Mouse (Mus musculus) liver, embryonic 15.5 days (tissue): ENCODE data around the gene Ccdc92b. TPM values are rescaled to one million over a fixed set of nuclear protein-coding genes. Genes with fewer than 3 reads are reported as not detected.

Experiments
- ATAC-seq: fragments of 200-750 bp; cut with Nextera tagmentation; 2 replicates; pipeline ENCODE4 v1.8.0; 2017; ENCODE audit warnings: moderate number of reproducible peaks, mild to moderate bottlenecking, moderate library complexity; ENCODE audit not compliant: insufficient read depth
- H3K27ac ChIP-seq: fragments of 300-500 bp; sonication (generic); replicated peaks from 2 replicates; pipeline ENCODE4 v1.5.1; 2015; ENCODE audit warnings: mild to moderate bottlenecking, inconsistent platforms
- H3K27me3 ChIP-seq: fragments of 300-500 bp; sonication (generic); 2 replicates; pipeline ENCODE4 v1.6.1; 2015; ENCODE audit warnings: mild to moderate bottlenecking, inconsistent platforms
- H3K36me3 ChIP-seq: fragments of 300-500 bp; sonication (generic); replicated peaks from 2 replicates; pipeline ENCODE4 v1.6.1; 2015; ENCODE audit warnings: moderate library complexity, mild to moderate bottlenecking, inconsistent platforms
- H3K4me1 ChIP-seq: fragments of 300-500 bp; sonication (generic); replicated peaks from 2 replicates; pipeline ENCODE4 v1.6.1; 2015; ENCODE audit warnings: inconsistent platforms
- H3K4me2 ChIP-seq: fragments of 300-500 bp; sonication (generic); 2 replicates; pipeline ENCODE4 v1.6.1; 2015; ENCODE audit warnings: moderate library complexity, mild to moderate bottlenecking, inconsistent platforms
- H3K4me3 ChIP-seq: fragments of 300-500 bp; sonication (generic); replicated peaks from 2 replicates; pipeline ENCODE4 v1.5.1; 2015; ENCODE audit warnings: mild to moderate bottlenecking, inconsistent platforms
- H3K9ac ChIP-seq: fragments of 300-500 bp; sonication (generic); 2 replicates; pipeline ENCODE4 v1.6.1; 2015; ENCODE audit warnings: moderate library complexity, mild to moderate bottlenecking, inconsistent platforms
- H3K9me3 ChIP-seq: fragments of 300-500 bp; sonication (generic); replicated peaks from 2 replicates; pipeline ENCODE4 v1.6.1; 2016; ENCODE audit warnings: inconsistent platforms
- WGBS: fragments of 180-500 bp; shearing (Covaris S2); methylation state at CpG from one replicate; pipeline ENCODE4 v1.1.7; 2015; ENCODE audit warnings: mixed read lengths; ENCODE audit not compliant: insufficient replicate concordance; 5-methylcytosine and 5-hydroxymethylcytosine counted together
- polyA plus RNA-seq: library from polyadenylated mRNA; unstranded; fragments of >200 nt; fragmentation: Nextera tagmentation; extraction: Ambion mirVana; gene quantifications from 2 replicates; pipeline ENCODE4 v1.2.1, GENCODE M21; 2015

Gene Ccdc92b
- polyA plus RNA-seq, 1 experiment from 2014 or later, result 13.7 TPM

DNA sequence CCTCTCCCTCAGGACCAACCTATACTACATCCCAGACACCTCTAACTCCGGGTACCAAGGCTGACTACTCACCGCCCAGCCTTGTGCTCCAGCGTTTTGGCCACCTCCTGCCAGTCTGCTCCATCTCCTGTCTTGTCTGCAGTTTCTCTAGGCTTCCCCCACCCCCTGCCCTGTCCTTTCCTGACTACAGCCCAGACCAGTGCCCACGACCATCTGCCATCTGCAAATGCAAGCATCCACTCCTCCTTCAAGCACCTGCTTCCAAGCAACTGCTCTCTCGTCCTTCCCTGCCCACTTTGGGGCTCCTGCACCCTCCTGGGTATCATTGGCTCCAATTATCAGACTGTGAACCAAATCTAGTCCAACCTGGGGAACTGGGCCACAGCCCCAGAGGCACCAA is 33.0 kb upstream of the Ccdc92b start:
- Histone ChIP-seq H3K9me3 (no peaks in the 10 kb centered on the region), H3K27me3 (peaks cover 71% of the 10 kb centered on the region), H3K4me2 (no peak overlapping the region), H3K4me1 (peaks cover 19% of the 10 kb centered on the region), H3K27ac (no peak overlapping the region), H3K36me3 (no peaks in the 10 kb centered on the region), H3K4me3 (no peak overlapping the region), H3K9ac (no peak overlapping the region)
- ATAC-seq, result no peak
- 50% methylated on average over 5 of the region's 5 CpGs for WGBS

GRCm38 (mm10) chr11:74589401-74590238 is 29.8 kb upstream of the Ccdc92b start:
- 5% methylated on average over 66 of the region's 66 CpGs for WGBS
- Histone ChIP-seq H3K4me1 (peaks cover 5% of the 10 kb centered on the region; the same call in 1 of the 2 replicates), H3K9ac (no peak overlapping the region), H3K9me3 (no peaks in the 10 kb centered on the region), H3K27ac (no peak overlapping the region), H3K4me3 (peak overlapping the region; percentile 15; the same call in 1 of the 2 replicates), H3K4me2 (peak overlapping the region; percentile 27; the same call in 1 of the 2 replicates), H3K36me3 (no peaks in the 10 kb centered on the region), H3K27me3 (peaks cover 96% of the 10 kb centered on the region)
- ATAC-seq, result no peak

- no peak overlapping the region for H3K27ac ChIP-seq
- 3% methylated on average over 25 of the region's 25 CpGs for WGBS
- peaks cover 5% of the 10 kb centered on the region; the same call in 1 of the 2 replicates for H3K4me1 ChIP-seq
- ATAC-seq, result no peak
- peak overlapping the region; percentile 15; the same call in 1 of the 2 replicates for H3K4me3 ChIP-seq
- H3K27me3 ChIP-seq, result peaks cover 90% of the 10 kb centered on the region
- no peaks in the 10 kb centered on the region for H3K36me3 ChIP-seq
- peak overlapping the region; percentile 27; the same call in 1 of the 2 replicates for H3K4me2 ChIP-seq
- H3K9ac ChIP-seq, result no peak overlapping the region
- H3K9me3 ChIP-seq, result no peaks in the 10 kb centered on the region
These were observed 29.2 kb upstream of the Ccdc92b start for GRCm38 (mm10) chr11:74590239-74590596.

DNA sequence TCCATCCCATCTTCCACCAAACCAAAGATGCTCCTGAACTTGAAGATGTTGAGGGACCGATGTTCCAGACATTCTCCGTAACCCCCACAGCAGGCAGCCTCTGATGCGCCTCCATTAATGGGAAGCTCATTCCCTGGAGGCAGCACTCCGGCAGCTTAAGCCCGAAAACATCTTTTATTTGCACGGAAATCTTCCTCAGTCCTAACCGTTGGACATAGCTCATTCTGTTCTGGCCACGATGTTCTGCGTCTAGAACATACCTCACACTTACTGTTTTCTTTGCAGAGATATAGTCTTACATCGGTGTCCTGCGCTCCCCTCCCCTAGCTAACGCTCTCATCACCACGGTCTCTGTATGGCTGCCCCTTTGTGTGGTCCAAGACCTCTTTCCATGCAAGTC is 28.7 kb upstream of the Ccdc92b start:
- Histone ChIP-seq H3K36me3 (no peaks in the 10 kb centered on the region), H3K27ac (no peak overlapping the region), H3K4me3 (no peak overlapping the region), H3K4me2 (no peak overlapping the region), H3K9ac (no peak overlapping the region), H3K4me1 (peaks cover 5% of the 10 kb centered on the region; the same call in 1 of the 2 replicates), H3K9me3 (no peaks in the 10 kb centered on the region), H3K27me3 (peaks cover 86% of the 10 kb centered on the region)
- ATAC-seq, result no peak
- WGBS, result 35% methylated on average over 13 of the region's 13 CpGs

- Histone ChIP-seq H3K4me3 (no peak overlapping the region), H3K9ac (no peak overlapping the region), H3K27ac (no peak overlapping the region), H3K9me3 (no peaks in the 10 kb centered on the region), H3K36me3 (no peaks in the 10 kb centered on the region), H3K4me2 (no peak overlapping the region), H3K27me3 (peaks cover 71% of the 10 kb centered on the region), H3K4me1 (peaks cover 5% of the 10 kb centered on the region; the same call in 1 of the 2 replicates)
- ATAC-seq, result no peak
- 68% methylated on average over 3 of the region's 3 CpGs for WGBS
These were observed 27.2 kb upstream of the Ccdc92b start for GRCm38 (mm10) chr11:74592246-74592645.

GRCm38 (mm10) chr11:74597283-74597989 is 22.0 kb upstream of the Ccdc92b start:
- whole genome bisulfite sequencing, result 54% methylated on average over 4 of the region's 4 CpGs
- H3K4me3 ChIP-seq, result no peak overlapping the region
- ATAC-seq, result no peak
- H3K4me2 ChIP-seq, result no peak overlapping the region
- no peak overlapping the region for H3K9ac ChIP-seq
- H3K27ac ChIP-seq, result no peak overlapping the region
- no peaks in the 10 kb centered on the region for H3K9me3 ChIP-seq
- H3K36me3 ChIP-seq, result no peaks in the 10 kb centered on the region
- H3K27me3 ChIP-seq, result peaks cover 38% of the 10 kb centered on the region
- H3K4me1 ChIP-seq, result no peaks in the 10 kb centered on the region

DNA sequence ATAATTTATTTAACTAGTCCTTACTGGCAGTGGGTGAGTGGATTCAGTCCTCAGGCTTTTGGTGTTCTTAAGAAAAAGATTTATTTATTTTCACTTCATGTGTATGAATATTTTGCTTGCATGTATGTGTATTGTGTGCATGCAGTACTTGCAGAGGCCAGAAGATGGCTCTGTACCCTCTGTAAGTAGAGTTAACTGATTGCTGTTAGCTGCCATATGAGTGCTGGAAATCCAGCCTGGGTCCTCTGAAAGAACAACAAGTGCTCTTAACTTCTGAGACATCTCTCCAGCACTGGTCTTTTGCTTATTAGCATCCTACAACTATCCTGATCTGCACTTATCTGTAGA is 21.4 kb upstream of the Ccdc92b start:
- Histone ChIP-seq H3K27ac (no peak overlapping the region), H3K27me3 (peaks cover 33% of the 10 kb centered on the region), H3K4me1 (no peaks in the 10 kb centered on the region), H3K4me2 (no peak overlapping the region), H3K36me3 (no peaks in the 10 kb centered on the region), H3K9ac (no peak overlapping the region), H3K4me3 (no peak overlapping the region), H3K9me3 (no peaks in the 10 kb centered on the region)
- ATAC-seq, result no peak

- Histone ChIP-seq H3K4me2 (no peak overlapping the region), H3K27me3 (peaks cover 31% of the 10 kb centered on the region)
- 66% methylated on average over 1 of the region's 1 CpGs for WGBS
These were observed 17.1 kb upstream of the Ccdc92b start for GRCm38 (mm10) chr11:74602286-74602685.

GRCm38 (mm10) chr11:74610068-74610467 is 9.3 kb upstream of the Ccdc92b start:
- WGBS, result 34% methylated on average over 5 of the region's 5 CpGs
- no peak overlapping the region; the same call in 1 of the 2 replicates for H3K4me3 ChIP-seq
- H3K27me3 ChIP-seq, result peaks cover 88% of the 10 kb centered on the region
- H3K9ac ChIP-seq, result no peak overlapping the region
- H3K27ac ChIP-seq, result no peak overlapping the region
- no peak overlapping the region for H3K4me2 ChIP-seq
- no peak for ATAC-seq
- H3K36me3 ChIP-seq, result no peaks in the 10 kb centered on the region
- no peaks in the 10 kb centered on the region for H3K9me3 ChIP-seq
- peaks cover 12% of the 10 kb centered on the region for H3K4me1 ChIP-seq

More at GRCm38 (mm10) chr11:74602286-74602685, 17.1 kb upstream of the Ccdc92b start:
- H3K36me3 ChIP-seq, result no peaks in the 10 kb centered on the region
- H3K9me3 ChIP-seq, result no peaks in the 10 kb centered on the region
- no peak overlapping the region for H3K9ac ChIP-seq
- no peak overlapping the region for H3K4me3 ChIP-seq
- H3K27ac ChIP-seq, result no peak overlapping the region
- no peaks in the 10 kb centered on the region for H3K4me1 ChIP-seq
- no peak for ATAC-seq

DNA sequence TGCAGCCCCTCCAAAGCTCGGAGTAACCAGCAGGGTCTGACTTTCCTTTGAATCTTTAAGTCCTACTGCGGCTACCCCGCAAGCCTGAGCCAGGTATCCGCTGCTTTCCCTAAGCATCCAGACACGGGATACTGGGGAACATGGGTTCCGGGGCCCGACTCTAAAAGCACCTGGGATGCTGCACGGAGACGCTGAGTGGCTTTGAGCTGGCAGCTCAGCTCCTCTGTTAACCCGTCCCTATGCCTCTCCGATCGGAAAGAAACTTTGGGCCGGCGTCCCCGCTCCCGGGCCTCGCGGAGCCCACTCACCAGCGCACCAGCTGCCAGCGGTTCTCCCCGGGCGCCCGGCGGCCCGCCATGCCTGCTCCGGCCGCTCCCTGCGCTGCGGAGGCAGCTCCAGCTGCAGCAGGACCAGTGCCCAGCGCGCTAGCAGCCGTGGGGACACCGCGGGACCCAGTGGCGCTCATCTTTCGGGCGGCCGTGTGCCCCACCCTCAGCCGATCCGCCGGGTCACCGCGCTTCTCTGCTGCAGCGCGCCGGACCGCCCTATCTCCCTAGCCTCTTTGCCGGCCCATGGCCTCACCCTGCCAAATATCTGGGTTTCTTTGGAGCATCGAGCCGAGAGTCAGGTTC is 8.7 kb upstream of the Ccdc92b start, which contains the start of gene Rap1gap2:
TSS of gene Rap1gap2 (minus strand) at position 371 of the 632 bp plus-strand sequence.
- Histone ChIP-seq H3K4me2 (peak within 1 kb of the TSS; percentile 63), H3K9me3 (no peaks in the 10 kb centered on the region), H3K27ac (no peak within 1 kb of the TSS), H3K27me3 (peaks cover 91% of the 10 kb centered on the region), H3K9ac (no peak within 1 kb of the TSS), H3K4me3 (peak within 1 kb of the TSS; percentile 36), H3K36me3 (no peaks in the 10 kb centered on the region), H3K4me1 (peaks cover 12% of the 10 kb centered on the region)
- no peak for ATAC-seq
- WGBS, result 4% methylated on average over 50 of the region's 50 CpGs

DNA sequence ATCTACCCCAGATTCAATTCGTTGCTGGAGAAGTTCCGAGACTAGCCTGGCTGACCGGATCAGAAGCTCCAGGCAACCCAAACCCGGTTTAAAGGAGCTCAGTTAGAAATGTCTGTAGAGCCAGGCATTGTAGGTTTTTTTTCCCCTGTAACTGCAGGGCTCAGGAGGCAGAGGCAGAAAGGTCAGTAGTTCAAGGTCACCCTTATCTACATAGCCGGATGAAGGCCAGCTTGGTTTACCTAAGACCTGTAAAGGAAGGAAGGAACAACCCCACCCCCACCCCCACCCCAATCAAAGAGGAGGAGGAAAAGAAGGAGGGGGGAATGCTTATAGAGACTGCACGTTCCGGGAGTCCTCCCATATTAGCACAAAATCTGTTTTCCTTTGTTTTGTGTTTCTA is 8.0 kb upstream of the Ccdc92b start:
- H3K4me1 ChIP-seq, result peaks cover 12% of the 10 kb centered on the region
- peak overlapping the region; percentile 63; the same call in 1 of the 2 replicates for H3K4me2 ChIP-seq
- no peak overlapping the region for H3K9ac ChIP-seq
- no peak overlapping the region for H3K27ac ChIP-seq
- peaks cover 94% of the 10 kb centered on the region for H3K27me3 ChIP-seq
- H3K4me3 ChIP-seq, result 0 out of 2 replicates have a peak overlapping the region, but pooled peaks have one; percentile 36
- WGBS, result 17% methylated on average over 7 of the region's 7 CpGs
- no peaks in the 10 kb centered on the region for H3K36me3 ChIP-seq
- H3K9me3 ChIP-seq, result no peaks in the 10 kb centered on the region
- no peak for ATAC-seq
